Mouse (Mus musculus) neural tube, embryonic 15.5 days (tissue): ENCODE data around the gene Olfr62. TPM values are rescaled to one million over a fixed set of nuclear protein-coding genes. Genes with fewer than 3 reads are reported as not detected.

Source experiments
- ATAC-seq: fragments of 200-750 bp; cut with Nextera tagmentation; 2 replicates; pipeline ENCODE4 v1.8.0; 2017; ENCODE audit warnings: mild to moderate bottlenecking, moderate TSS enrichment, moderate library complexity; ENCODE audit not compliant: low FRiP score
- H3K27ac ChIP-seq: fragments of 300-500 bp; sonication (generic); replicated peaks from 2 replicates; pipeline ENCODE4 v1.5.1; 2015; ENCODE audit warnings: mild to moderate bottlenecking, inconsistent platforms
- H3K27me3 ChIP-seq: fragments of 300-500 bp; sonication (generic); replicated peaks from 2 replicates; pipeline ENCODE4 v1.6.1; 2015; ENCODE audit warnings: inconsistent platforms
- H3K36me3 ChIP-seq: fragments of 300-500 bp; sonication (generic); 2 replicates; pipeline ENCODE4 v1.6.1; 2015; ENCODE audit warnings: inconsistent platforms
- H3K4me1 ChIP-seq: fragments of 300-500 bp; sonication (generic); 2 replicates; pipeline ENCODE4 v1.6.1; 2015; ENCODE audit warnings: inconsistent platforms
- H3K4me2 ChIP-seq: fragments of 300-500 bp; sonication (generic); 2 replicates; pipeline ENCODE4 v1.6.1; 2015; ENCODE audit warnings: inconsistent platforms, mild to moderate bottlenecking, moderate library complexity
- H3K4me3 ChIP-seq: fragments of 300-500 bp; sonication (generic); replicated peaks from 2 replicates; pipeline ENCODE4 v1.5.1; 2015; ENCODE audit warnings: mild to moderate bottlenecking, inconsistent platforms
- H3K9ac ChIP-seq: fragments of 300-500 bp; sonication (generic); replicated peaks from 2 replicates; pipeline ENCODE4 v1.6.1; 2015; ENCODE audit warnings: mild to moderate bottlenecking, inconsistent platforms
- H3K9me3 ChIP-seq: fragments of 300-500 bp; sonication (generic); replicated peaks from 2 replicates; pipeline ENCODE4 v1.6.1; 2016; ENCODE audit warnings: inconsistent platforms
- WGBS: fragments of 180-500 bp; shearing (Covaris S2); methylation state at CpG from one replicate; pipeline ENCODE4 v1.1.7; 2015; ENCODE audit warnings: mixed read lengths; 5-methylcytosine and 5-hydroxymethylcytosine counted together
- polyA plus RNA-seq: library from polyadenylated mRNA; unstranded; fragments of >200 nt; fragmentation: Nextera tagmentation; extraction: Ambion mirVana; gene quantifications from 2 replicates; pipeline ENCODE4 v1.2.1, GENCODE M21; 2015

Gene Olfr62
- polyA plus RNA-seq: not detected in 2 replicates

DNA sequence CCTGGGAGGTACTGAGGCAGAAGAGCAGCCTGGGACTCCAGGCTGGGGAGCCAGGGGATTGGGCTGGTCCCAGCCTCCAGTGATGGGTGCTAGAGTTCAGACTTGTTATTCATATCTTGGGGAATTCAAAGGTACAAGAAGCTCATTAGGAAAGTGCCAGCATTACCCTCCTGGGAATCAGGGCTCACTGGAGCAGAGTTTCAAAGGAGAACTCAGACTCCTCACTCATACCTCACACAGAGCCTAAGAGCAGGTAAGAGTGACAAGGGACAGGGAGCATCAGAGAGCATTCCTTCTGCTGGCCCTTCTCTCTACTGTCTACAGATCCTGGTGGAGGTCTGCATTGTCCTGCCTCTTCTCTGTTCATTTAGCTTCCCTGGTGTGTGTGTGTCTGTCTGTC lies at the start of gene Olfr62:
TSS of gene Olfr62 (plus strand) at position 301 of the 400 bp plus-strand sequence.
- no peak for ATAC-seq
- Histone ChIP-seq H3K36me3 (no peaks in the 10 kb centered on the region), H3K4me3 (no peak within 1 kb of the TSS), H3K27me3 (no peaks in the 10 kb centered on the region), H3K9me3 (no peaks in the 10 kb centered on the region), H3K9ac (no peak within 1 kb of the TSS), H3K4me2 (no peak within 1 kb of the TSS), H3K4me1 (no peaks in the 10 kb centered on the region), H3K27ac (no peak within 1 kb of the TSS)

DNA sequence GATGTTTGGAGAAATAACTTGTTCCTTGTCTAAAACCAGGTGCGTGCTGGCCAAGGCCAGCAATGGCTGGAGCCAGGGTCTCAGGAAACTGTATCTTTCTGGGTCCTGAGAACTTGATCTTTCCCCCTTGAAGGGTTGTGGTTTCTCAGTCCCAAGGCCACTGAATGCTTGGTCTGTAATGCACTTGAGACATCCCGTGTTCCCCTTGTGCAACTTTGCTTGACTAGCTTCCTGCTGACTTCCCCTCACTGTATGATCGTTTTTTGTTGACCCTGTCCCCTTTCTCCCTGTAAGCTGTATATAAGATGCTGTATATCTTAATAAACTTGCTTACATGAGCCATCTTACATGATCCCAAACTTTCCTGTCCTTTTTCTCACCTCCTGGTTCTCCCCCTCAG lies 48.9 kb upstream of the Olfr62 start:
- Histone ChIP-seq H3K4me1 (no peaks in the 10 kb centered on the region), H3K9ac (no peak overlapping the region), H3K27ac (no peak overlapping the region), H3K36me3 (no peaks in the 10 kb centered on the region), H3K4me3 (no peak overlapping the region), H3K4me2 (no peak overlapping the region), H3K27me3 (no peaks in the 10 kb centered on the region), H3K9me3 (no peaks in the 10 kb centered on the region)
- ATAC-seq: no peak
- WGBS: 77% methylated on average over 3 of the region's 3 CpGs

DNA sequence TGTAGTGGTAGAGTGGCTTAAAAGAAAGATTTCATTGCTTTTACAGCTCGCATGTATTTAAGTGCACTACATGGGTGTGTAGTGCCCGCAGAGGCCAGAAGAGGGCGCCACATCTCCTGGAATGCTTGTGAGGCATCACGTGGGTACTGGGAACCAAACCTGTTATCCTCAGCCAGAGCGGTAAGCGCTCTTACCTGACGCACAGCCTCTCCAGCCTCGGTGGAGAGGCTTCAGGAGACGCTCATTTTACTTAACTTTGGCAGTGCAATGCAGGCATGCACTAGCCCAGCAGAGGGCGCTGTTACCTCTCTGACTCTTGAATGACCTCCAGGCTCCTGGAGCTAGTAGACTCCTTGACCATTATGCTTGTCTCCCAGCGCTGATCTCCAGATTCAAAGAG lies 46.1 kb upstream of the Olfr62 start:
- no peaks in the 10 kb centered on the region for H3K27me3 ChIP-seq
- ATAC-seq: no peak
- no peaks in the 10 kb centered on the region for H3K9me3 ChIP-seq
- no peak overlapping the region for H3K4me3 ChIP-seq
- H3K27ac ChIP-seq: no peak overlapping the region
- no peaks in the 10 kb centered on the region for H3K4me1 ChIP-seq
- H3K4me2 ChIP-seq: no peak overlapping the region
- WGBS: 26% methylated on average over 11 of the region's 11 CpGs
- H3K36me3 ChIP-seq: no peaks in the 10 kb centered on the region
- H3K9ac ChIP-seq: no peak overlapping the region

DNA sequence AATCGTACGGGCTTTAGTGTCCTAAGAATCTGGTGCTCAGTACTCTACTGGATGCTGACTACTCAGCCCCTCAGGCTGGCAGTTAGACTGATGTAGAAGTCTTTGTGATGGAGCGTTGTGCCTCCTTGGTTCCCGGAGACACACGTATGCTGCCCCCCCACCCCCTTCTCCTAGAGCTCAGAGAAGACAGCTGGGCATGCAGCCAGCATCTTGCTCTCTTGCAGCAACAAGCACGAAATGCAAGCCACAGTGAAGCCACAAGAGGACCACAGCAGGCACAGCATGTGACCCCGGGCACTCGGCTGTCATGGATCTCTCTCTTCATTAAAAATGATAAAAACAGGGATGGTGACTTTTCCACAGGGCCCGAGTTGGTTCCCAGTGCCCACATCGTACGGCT lies 43.3 kb upstream of the Olfr62 start:
- WGBS: 86% methylated on average over 11 of the region's 11 CpGs
- Histone ChIP-seq H3K9me3 (no peaks in the 10 kb centered on the region), H3K9ac (no peak overlapping the region), H3K36me3 (no peaks in the 10 kb centered on the region), H3K4me3 (no peak overlapping the region), H3K4me2 (no peak overlapping the region), H3K4me1 (no peaks in the 10 kb centered on the region), H3K27ac (no peak overlapping the region), H3K27me3 (no peaks in the 10 kb centered on the region)
- ATAC-seq: no peak

DNA sequence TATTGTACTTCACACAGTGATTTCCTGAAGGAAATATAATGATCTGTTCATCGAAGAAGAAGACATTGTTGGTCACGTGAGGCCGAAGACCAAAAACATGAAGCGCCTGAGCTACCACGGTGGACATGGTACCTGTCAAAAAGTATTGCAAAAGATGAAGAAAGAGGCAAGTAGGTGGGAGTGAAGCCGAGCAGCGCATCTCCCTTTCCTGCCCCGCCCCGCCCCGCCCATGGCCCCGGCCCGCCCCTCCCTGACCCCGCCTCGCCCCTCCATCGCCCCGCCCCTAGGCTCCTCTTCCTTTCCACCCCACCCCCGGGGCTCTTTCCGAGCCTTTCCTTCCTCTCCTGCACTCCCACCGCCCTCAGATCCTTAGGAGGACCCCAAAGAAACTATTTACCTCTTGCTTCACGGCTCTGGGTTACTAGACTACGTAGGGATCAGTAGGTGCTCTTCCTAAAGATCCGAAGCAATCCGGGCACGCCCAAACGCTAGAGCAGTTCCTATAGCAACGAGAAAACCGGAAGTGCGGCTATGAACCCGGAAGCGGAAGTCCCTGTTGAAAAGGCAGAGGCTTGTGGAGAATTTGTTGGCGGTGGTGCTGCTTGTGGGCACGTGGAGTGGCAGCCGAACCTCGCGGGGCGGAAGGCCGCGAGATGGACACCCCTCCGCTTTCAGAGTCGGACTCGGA lies 38.3 kb upstream of the Olfr62 start, which contains the start of the genes Cfap57 and Ebna1bp2:
TSS of gene Cfap57 (minus strand) at position 499 of the 688 bp plus-strand sequence.
TSS of gene Ebna1bp2 (plus strand) at position 521 of the 688 bp plus-strand sequence.
- Histone ChIP-seq H3K4me1 (peaks cover 13% of the 10 kb centered on the region), H3K27me3 (no peaks in the 10 kb centered on the region), H3K4me3 (peak within 1 kb of the TSS; percentile 84), H3K36me3 (peaks cover 25% of the 10 kb centered on the region), H3K9ac (peak within 1 kb of the TSS; percentile 72), H3K27ac (peak within 1 kb of the TSS; percentile 63), H3K4me2 (peak within 1 kb of the TSS; percentile 96), H3K9me3 (no peaks in the 10 kb centered on the region)
- WGBS: 2% methylated on average over 37 of the region's 41 CpGs
- peak; percentile 96 for ATAC-seq

DNA sequence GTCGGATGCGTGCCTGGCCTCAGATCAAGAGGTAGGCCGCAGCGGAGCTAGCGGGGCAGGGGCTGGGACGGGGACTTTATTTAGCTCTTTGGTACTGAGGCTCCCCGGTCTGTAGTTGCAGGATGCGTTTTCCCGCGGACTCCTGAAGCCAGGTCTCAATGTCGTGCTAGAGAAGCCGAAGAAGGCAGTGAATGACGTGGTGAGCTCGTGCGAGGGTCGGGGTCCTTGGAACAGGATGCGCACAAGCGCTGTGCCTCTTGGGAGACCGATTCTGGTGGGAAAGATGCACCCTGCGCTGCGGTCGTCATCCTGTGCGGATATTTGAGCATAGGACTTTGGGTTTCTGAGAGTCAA lies 37.8 kb upstream of the Olfr62 start:
- under 1% methylated on average over 23 of the region's 23 CpGs for WGBS
- peak; percentile 63 for ATAC-seq

DNA sequence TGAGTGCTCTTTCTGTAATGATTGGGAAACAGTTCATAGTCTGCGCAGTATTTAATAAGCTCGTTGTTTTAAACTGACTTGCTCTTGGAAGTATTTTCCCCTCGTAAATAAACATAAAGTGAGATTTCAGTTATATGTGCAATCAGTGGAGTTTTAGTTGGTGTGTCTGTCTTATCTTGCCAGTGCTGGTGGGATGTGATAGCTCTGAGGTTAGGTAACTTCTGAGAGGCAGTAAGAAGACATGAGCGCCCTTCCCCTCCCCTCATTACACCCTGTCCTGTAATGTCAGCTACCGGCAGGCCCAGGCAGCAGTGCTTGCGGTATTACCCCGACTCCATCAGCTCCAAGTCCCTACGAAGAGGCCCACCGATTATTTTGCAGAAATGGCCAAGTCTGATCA lies 37.0 kb upstream of the Olfr62 start:
- Histone ChIP-seq H3K27ac (no peak overlapping the region), H3K4me1 (peaks cover 13% of the 10 kb centered on the region), H3K9ac (no peak overlapping the region), H3K4me2 (peak overlapping the region; percentile 96), H3K4me3 (peak overlapping the region; percentile 84), H3K27me3 (no peaks in the 10 kb centered on the region), H3K36me3 (peaks cover 39% of the 10 kb centered on the region), H3K9me3 (no peaks in the 10 kb centered on the region)
- 93% methylated on average over 9 of the region's 9 CpGs for WGBS
- ATAC-seq: no peak

More for the DNA sequence above, 37.8 kb upstream of the Olfr62 start:
- Histone ChIP-seq H3K27me3 (no peaks in the 10 kb centered on the region), H3K9me3 (no peaks in the 10 kb centered on the region), H3K27ac (peak overlapping the region; percentile 61), H3K4me1 (peaks cover 13% of the 10 kb centered on the region), H3K9ac (peak overlapping the region; percentile 72), H3K36me3 (peaks cover 30% of the 10 kb centered on the region), H3K4me3 (peak overlapping the region; percentile 84), H3K4me2 (peak overlapping the region; percentile 96)

DNA sequence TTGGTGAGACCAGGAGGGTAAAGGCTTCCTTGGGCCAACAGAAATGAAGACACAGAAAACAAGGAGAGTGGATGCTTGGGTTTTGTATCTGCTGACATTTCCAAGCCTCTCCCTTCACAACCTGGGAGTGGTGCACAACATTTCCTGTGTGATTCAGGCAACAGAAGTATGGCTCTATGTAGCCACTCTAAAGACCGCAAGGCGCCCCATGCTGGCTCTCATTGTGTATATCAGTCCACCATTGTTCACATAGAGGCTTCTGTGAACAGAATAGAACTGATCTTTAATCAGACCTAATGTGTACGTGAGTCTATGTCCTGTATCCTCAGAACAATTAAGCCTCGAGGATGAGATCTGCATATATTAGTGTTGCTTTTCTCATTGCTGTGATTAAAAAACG lies 28.5 kb upstream of the Olfr62 start:
- no peaks in the 10 kb centered on the region for H3K9me3 ChIP-seq
- H3K4me3 ChIP-seq: no peak overlapping the region
- H3K27ac ChIP-seq: no peak overlapping the region
- no peaks in the 10 kb centered on the region for H3K4me1 ChIP-seq
- H3K27me3 ChIP-seq: no peaks in the 10 kb centered on the region
- no peak overlapping the region for H3K9ac ChIP-seq
- no peak overlapping the region for H3K4me2 ChIP-seq
- ATAC-seq: no peak
- peaks cover 60% of the 10 kb centered on the region for H3K36me3 ChIP-seq
- WGBS: 79% methylated on average over 5 of the region's 5 CpGs

DNA sequence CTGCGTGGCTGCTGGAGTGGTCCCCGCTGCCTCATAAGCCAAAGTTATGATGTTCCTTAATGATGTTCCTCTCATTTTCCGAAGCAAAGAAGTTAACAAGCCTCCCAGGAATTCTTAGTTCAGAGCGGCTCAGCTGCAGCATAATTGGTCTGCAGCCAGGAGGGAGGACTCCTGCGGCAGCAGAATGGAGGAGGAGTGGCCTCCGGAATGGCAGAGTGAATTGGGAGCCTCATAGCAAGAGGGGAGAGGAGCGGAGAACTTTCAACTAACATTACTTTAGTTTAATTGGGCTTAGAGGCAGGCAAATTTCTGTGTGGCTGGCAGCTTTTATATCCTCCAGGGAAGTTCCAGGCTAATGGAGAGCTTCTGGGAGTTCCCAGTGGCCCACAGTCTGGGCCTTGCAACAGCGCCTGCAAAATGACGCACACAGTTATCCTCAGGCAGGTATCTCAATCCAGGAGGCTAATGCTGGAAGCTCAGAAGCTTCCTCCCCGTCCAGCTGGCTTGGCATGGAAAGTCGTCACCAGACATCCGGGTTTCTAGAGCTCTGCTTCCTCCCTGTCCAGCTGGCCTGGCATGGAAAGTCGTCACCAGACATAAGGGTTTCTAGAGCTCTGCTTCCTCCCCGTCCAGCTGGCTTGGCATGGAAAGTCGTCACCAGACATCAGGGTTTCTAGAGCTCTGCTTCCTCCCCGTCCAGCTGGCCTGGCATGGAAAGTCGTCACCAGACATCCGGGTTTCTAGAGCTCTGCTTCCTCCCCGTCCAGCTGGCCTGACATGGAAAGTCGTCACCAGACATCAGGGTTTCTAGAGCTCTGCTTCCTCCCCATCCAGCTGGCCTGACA lies 16.2 kb upstream of the Olfr62 start:
- H3K9me3 ChIP-seq: no peaks in the 10 kb centered on the region
- H3K9ac ChIP-seq: no peak overlapping the region
- 36% methylated on average over 20 of the region's 20 CpGs for WGBS
- H3K4me2 ChIP-seq: peak overlapping the region; percentile 22
- no peaks in the 10 kb centered on the region for H3K27me3 ChIP-seq
- no peaks in the 10 kb centered on the region for H3K36me3 ChIP-seq
- H3K4me3 ChIP-seq: no peak overlapping the region
- 0 out of 2 replicates have a peak overlapping the region, but pooled peaks have one; percentile 7 for H3K27ac ChIP-seq
- peak; percentile 77 for ATAC-seq
- H3K4me1 ChIP-seq: peaks cover 11% of the 10 kb centered on the region

DNA sequence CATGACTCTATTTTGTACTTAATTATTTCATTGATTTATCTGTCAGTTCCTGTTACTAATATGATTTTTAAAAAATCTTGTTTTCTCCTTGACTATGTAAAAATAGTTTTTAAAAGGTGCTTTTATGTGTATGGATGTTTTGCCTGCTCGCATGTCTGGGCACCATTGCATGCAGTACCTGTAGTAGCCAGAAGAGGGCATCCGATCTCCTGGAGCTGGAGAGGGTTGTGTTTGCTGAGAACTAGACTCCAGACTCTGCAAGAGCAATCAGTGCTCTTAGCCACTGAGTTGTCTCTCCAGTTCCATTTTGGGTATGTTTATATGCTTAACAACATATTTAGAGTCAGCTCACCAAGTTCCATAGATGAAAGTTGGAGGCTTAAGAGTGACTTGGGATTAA lies 13.5 kb upstream of the Olfr62 start:
- Histone ChIP-seq H3K4me1 (peaks cover 11% of the 10 kb centered on the region), H3K4me2 (no peak overlapping the region), H3K9ac (no peak overlapping the region), H3K9me3 (no peaks in the 10 kb centered on the region), H3K27me3 (no peaks in the 10 kb centered on the region), H3K27ac (no peak overlapping the region), H3K36me3 (no peaks in the 10 kb centered on the region), H3K4me3 (no peak overlapping the region)
- WGBS: 10% methylated on average over 2 of the region's 2 CpGs
- ATAC-seq: no peak

DNA sequence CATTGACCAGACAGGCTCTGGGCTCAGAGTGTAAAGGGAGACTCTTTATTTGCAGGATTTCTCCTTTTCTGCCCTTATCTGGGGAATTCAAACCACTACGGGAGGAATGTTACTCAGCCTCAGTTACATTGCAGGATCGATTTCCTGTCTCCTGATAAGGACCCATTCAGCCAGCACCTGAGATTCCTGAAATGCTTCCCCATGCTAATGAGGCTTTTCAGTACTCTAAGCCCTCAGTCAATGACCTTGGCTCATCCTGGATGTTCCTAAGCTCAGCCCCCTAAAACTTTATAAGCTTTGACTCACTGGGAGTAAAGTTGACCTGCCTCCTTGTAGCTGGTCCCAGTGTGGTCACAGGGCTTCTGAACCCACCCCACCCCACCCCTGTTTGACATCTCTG lies 28.3 kb downstream of the Olfr62 start:
- no peak for ATAC-seq
- WGBS: 82% methylated on average over 2 of the region's 2 CpGs
- H3K36me3 ChIP-seq: no peaks in the 10 kb centered on the region
- H3K9me3 ChIP-seq: no peaks in the 10 kb centered on the region
- H3K9ac ChIP-seq: no peak overlapping the region
- H3K27ac ChIP-seq: no peak overlapping the region
- H3K27me3 ChIP-seq: no peaks in the 10 kb centered on the region
- no peak overlapping the region for H3K4me3 ChIP-seq
- H3K4me2 ChIP-seq: no peak overlapping the region
- no peaks in the 10 kb centered on the region for H3K4me1 ChIP-seq
